Mouse (Mus musculus) spleen, postnatal 36 days (tissue): Measurements from ENCODE around the gene Mpv17l.
"Not testable (repeated sequence)": the region's sequence is repeated elsewhere in the genome, so short reads cannot be mapped to it uniquely, and the experiment has no call there.

Experiments used
- DNase-seq, 2 experiments: peaks; one replicate each; pipeline ENCODE4 v3.0.0; 2022; ENCODE audit warnings: low spot score in 2 of 2, mixed read lengths in 1 of 2

The Mpv17l gene

DNA sequence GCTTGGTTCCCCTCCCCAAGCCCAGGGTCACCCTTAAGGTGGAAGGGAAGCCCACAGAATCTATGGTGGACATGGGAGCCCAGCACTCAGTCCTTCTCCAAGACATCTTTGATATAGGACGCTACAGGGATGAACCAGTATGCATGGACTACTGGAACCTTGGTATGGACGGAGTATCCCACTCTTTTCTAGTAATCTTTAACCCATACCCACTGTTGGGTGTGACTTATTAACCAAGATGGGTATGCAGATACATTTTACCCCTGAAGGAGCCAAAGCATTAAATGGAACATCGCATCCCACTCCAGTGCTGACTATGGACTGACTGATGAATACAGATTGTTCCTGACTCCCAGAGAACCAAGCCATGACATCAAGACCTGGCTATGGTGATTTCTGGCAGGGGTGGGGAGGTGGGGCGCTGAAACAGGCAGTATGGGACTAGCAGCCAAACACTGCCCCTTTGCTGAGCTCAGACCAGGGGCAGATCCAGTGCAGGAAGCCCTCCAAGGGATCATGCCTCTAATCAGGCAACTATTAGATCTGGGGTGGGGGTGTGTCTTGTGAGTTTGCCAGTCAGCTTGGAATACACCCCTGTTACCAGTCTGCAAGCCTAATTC, 24.6 kb downstream of the Mpv17l start:
- no peak for DNase-seq

DNA sequence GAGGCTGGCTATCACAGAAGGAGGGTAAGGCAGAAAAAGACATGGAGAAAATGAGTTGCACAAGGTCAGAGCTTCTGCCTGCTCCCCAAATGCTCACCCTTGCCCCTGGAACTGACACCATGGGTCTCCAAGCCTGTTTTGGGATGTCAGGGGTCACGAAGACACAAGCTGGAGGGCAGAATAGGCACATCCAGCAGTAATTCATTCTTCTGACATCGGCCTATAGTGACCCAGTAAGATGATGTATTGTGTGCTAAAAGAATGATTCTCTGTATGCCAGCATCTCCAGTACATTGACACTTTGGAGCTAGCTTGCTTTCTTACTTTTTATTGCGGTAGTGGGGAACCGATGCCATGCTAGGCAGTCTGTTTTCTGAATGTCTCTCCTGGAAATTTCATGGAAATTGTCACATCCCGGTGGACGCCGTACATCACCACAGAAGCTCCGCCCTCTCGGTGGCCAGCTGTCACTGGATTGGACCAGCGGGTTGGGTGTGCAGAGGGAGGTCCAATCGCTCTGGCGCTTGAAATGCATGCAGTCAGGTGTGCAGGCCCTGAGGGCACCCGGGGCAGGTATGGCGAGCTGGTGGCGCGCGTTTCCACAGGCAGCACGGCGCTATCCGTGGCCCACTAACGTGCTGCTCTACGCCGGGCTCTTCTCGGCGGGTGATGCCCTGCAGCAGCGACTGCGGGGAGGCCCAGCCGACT, 37.3 kb downstream of the Mpv17l start:
- DNase-seq = no peak

DNA sequence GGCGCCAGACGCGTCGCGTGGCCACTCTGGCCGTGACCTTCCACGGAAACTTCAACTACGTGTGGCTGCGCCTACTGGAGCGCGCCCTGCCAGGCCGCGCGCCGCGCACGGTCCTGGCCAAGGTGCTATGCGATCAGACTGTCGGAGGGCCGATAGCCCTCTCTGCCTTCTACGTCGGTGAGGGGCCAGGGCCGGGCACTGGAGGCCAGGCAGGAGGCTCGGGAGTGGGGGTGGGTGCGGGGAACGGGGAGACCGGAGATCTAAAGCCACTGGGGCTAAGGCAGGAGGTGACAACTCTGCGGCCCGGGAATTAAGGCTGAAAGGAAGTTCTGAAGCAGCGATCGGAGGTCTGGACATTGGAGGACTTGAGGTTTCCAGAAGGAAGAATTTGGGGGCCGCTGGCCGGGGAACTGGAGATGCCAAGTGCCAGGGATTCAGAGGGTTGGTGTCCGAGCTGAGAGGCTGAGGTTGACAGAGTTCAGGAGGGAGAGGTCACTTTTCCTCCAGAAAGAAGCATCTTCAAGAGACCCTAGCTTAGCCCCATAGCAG, 38.0 kb downstream of the Mpv17l start:
- DNase-seq = no peak

DNA sequence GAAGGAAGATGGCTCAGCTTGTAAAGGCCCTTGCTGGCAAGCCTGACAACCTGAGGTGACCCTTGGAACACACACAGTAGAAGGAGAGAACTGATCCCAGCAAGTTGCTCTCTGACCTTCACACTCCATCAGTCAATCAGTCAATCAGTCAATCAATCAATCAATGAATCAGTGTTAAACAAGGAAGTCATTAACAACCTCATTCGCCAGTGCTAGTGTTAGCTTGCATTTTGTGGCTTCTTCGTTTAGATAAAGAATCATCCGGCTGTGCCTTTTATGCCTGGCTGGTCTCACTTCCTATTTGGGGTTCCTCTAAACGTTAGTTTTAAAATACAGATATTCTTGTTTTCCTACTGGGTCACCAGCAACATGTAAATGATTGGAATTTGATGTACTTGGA, 41.2 kb downstream of the Mpv17l start:
- DNase-seq = peak; percentile 10 to 11

DNA sequence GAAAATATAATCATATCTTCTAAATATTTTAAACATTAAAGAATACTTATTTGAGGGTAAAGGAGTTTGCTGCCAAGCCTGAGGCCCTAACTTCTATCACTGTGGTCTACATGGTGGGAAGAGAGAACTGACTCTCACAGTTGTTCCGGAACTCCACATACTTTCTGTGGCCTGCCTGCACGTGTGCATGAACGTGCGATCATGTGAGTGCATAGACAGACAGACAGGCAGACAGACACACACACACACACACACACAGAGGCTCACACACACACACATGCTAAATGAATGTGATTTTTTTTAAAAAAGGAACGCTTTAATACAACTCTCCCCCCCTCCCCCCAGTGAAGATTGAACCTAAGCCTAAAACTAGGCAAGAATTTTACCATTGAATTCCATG, 41.8 kb downstream of the Mpv17l start:
- no peak for DNase-seq

DNA sequence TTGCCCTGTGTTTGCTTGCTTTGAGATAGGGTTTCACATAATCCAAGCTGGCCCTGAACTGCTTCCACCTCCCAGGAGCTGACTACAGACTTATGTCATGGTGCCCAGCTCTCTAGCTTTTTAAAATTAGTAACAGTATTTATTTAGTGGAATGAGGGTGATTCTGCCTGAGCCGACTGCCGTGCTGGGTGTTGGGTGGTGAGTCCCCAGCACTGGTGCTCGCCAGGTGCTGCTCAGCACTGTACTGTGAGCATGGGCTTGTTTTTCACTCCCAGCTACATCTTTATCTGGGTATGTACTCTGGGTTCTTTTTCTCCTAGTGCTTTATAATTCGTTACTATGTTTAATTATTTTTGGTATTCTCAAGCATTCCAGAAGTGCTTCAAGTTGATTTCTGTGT, 42.2 kb downstream of the Mpv17l start:
- no peak for DNase-seq

DNA sequence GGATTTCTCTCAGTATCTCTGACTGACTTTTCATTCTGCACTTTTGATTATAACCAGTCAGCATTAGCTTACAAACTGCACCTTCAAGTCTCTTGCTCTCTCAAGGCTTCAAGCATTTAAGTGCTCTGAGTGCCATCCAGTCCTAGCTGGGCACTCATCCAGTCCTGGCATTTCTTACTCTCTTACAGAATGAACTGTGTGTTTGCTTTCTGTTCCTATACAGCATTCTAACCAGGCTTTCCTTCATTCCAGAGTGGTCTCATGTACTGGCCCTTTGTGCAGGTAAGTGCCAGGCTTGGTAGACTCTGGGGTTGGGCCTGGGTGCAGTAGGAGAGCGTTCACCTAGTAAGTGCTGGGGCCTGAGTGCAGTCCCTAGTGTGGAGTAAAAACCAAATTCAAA, 43.3 kb downstream of the Mpv17l start:
- DNase-seq = no peak

DNA sequence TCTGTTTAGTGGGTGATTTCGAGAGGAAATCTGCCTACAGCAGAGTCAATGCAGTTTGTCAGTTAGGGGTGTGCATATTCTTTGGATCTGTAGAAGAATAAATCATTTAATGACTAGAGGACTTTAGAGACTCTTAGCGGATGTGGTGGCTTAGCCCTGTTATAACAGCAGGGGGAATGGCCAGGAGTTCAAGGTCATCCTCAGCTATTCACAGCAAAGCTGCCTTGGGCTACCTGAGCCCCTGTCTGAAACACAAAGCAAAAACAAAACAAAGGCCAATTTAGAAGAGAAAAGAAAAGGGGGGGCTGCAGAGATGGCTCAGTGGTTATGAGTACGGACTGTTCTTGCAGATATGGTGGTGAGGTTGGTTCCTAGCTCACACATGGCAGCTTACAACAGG, 48.3 kb downstream of the Mpv17l start:
- no peak for DNase-seq

GRCm38 (mm10) chr16:13962053-13962452, 59.1 kb downstream of the Mpv17l start:
- no peak for DNase-seq

- DNase-seq = no peak
These were observed 66.1 kb downstream of the Mpv17l start for GRCm38 (mm10) chr16:13969096-13969495.

- DNase-seq = no peak
These were observed 69.1 kb downstream of the Mpv17l start for GRCm38 (mm10) chr16:13972051-13972450.

- not testable (repeated sequence) for DNase-seq
These were observed 73.5 kb downstream of the Mpv17l start for GRCm38 (mm10) chr16:13976358-13976896.

- DNase-seq = not testable (repeated sequence)
These were observed 74.1 kb downstream of the Mpv17l start for GRCm38 (mm10) chr16:13977026-13977425.

DNA sequence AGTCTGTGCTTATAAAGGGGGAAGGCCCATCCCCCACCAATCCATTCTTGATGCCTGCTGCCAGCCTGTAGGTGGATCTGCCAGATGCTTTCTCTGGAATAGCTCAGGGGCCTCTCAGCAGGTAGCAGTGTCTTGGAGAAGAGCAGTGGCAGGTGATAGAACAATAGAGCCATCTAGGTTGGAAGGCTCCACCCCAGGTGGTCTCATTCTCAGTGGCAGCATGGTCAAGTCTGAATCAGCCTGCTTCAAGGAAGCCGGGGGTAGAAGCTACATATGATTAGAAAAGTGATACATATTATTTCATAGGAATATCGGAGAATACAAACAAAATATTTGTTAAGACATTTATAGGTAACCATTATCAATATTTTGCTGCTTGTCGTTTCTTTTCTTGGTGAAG, 78.8 kb downstream of the Mpv17l start:
- not testable (repeated sequence) for DNase-seq

DNA sequence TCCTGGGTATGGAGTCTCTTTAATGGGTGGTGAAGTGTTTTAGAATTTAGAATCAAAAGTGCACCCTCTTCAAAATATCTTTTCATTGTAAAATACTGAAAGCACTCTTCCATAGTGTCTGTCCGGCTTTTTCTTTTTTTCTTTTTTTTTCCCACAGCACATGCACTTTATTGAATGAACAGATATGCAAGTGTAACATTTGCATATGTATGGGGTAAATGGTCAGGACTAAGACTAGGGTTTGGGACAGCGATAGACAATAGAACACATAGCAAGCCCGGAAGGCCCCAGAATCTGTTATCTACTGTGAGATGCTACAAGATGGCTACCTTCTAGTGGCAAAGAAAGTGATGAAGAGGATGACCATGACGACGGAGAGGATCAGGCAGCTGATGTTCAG, 80.2 kb downstream of the Mpv17l start:
- no peak for DNase-seq

GRCm38 (mm10) chr16:13986197-13986573, 83.2 kb downstream of the Mpv17l start:
- DNase-seq = no peak

DNA sequence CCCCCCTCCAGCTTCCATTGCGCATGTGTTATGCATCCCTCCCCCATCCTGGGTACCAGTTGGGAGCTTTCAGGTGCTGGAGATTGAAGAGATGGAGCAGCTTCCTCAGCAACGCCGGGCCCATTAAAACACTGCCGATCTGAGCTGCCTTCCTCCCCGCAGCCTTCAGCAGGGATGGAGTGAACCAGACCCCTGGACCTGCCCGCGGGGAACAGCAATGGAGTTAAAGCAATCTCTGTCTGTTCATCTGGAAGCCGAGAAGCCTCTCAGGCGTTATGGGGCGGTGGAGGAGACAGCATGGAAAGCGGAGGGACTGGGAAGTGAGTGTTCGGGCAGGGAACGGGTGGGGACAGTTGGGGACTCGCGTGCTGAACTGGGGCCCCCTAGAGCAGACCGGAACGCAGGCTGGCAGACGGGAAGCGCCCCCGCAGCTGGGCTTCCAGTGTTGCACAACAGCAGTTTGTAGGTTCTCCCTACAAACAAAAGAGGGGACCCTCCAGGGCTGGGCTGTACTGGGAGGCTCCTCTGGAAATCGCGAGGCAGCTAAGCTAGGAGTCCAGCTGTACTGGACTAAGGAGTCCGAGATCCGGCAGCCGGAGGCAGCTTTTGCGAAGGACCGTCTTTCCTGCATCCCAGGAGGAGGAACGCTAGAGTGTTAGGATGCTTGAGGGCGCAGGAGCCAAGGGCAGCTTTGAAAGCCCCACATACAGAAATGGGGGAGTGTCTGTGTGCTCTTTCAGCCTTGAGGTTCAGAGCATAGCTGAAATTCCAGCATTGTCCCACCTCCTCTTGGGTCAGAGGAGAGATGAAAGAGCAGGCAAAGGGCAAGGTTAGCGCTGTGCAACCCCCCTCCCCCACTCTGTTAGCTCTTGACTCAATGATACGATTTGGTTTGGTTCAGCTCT, 83.9 kb downstream of the Mpv17l start, which contains the start of the genes 2900011O08Rik and Ifitm7:
Gene 2900011O08Rik, plus strand, starts transcription at position 31 of the 905 bp plus-strand sequence.
Gene Ifitm7, minus strand, starts transcription at position 315 of the 905 bp plus-strand sequence.
- DNase-seq = no peak

DNA sequence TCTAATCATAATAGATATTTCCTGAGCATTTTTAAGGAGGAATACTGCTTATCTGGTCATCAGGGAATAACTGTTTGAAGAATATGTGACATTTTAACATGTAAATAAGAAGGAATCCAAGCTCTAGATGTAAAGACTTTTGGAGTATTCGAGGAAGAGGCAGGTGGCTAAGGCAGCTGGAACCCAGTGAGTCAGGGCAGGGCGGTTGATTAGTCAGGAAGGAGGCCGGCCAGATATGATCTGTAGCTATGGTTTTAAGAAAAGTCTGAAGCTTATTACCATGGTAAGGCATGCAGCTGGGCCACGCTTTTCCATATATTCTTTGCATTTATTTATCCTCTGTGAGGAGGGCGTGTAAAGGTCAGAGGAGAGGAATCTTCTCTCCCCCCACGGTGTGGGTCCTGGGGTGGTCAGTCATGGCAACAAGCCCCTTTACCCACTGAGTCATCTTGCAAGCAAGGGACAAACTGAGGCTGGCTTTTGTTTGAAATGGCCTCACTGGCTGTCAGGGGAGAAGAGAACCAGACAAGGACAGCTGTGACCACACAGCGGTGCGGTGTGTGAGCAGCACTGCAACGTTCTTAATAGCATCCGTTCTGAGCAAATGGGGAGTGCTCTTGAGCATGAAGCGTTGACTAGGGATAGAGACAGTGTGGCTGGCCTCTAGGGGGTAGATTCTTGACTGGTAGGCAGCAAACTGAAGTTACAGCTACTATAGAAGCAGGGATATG, 89.7 kb downstream of the Mpv17l start:
- no peak for DNase-seq

DNA sequence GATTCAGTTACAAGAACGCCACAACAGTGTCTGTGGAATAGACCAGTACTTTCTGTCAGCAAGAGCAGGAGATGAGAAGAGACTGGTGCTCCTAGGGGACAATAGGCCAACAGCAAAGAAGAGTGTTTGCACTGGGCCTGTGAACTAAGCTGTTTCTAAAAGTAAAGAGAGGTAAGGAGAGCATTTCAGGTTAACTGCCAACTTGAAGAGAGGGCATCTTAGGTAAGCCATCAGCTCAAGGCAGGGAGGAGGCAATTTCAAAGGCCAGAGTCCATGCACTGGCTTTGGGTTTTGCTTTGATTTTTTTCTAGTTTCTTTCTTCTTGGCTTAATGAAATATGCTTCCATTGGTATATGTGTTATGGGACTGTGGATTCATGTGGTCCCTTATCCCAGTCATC, 91.1 kb downstream of the Mpv17l start:
- DNase-seq = no peak

GRCm38 (mm10) chr16:13994502-13994901, 91.5 kb downstream of the Mpv17l start:
- DNase-seq = no peak
